Mouse (Mus musculus) G1E (cell line): ENCODE measurements at regions not wholly inside any gene's neighbourhood (a gene's known extent, or its start where the extent isn't known, plus 50 kb on each side); places are given as distances from the start of the nearest gene placed in this dataset.
"Not testable (repeated sequence)": the region's sequence is repeated elsewhere in the genome, so short reads cannot be mapped to it uniquely, and the experiment has no call there.

ENCODE experiments used
- ATAC-seq: 2 replicates; pipeline ENCODE4 v1.8.0; 2016; ENCODE audit warnings: mild to moderate bottlenecking; ENCODE audit not compliant: insufficient number of reproducible peaks, poor library complexity, low FRiP score, severe bottlenecking; ENCODE audit errors: extremely low read depth
- DNase-seq: peaks from one replicate; pipeline ENCODE4 v3.0.0; 2012; ENCODE audit warnings: low spot score
- H3K27me3 ChIP-seq: 2 replicates; pipeline ENCODE4 v1.6.1; 2012; ENCODE audit warnings: mild to moderate bottlenecking, low read length, inconsistent platforms; ENCODE audit not compliant: insufficient read depth
- H3K36me3 ChIP-seq: replicated peaks from 2 replicates; pipeline ENCODE3; 2012; ENCODE audit warnings: mild to moderate bottlenecking, inconsistent platforms
- H3K4me1 ChIP-seq: 2 replicates; pipeline ENCODE4 v1.6.1; 2012; ENCODE audit warnings: low read depth, low read length, inconsistent platforms, mixed read lengths; ENCODE audit not compliant: insufficient read depth
- H3K4me3 ChIP-seq: 2 replicates; pipeline ENCODE4 v1.5.1; 2012; ENCODE audit warnings: low read depth, mild to moderate bottlenecking, inconsistent platforms, low read length, moderate library complexity, mixed read lengths
- H3K9me3 ChIP-seq: replicated peaks from 2 replicates; pipeline ENCODE4 v1.6.1; 2012; ENCODE audit warnings: inconsistent platforms
- CTCF ChIP-seq: IDR thresholded peaks from 2 replicates; pipeline ENCODE4 v1.5.1; 2012; ENCODE audit warnings: low read depth, low read length, inconsistent platforms, mixed read lengths
- GATA1 ChIP-seq: IDR thresholded peaks from 2 replicates; pipeline ENCODE4 v1.6.1; 2012; ENCODE audit warnings: borderline replicate concordance, low read length, inconsistent platforms, mixed read lengths
- GATA2 ChIP-seq: IDR thresholded peaks from 2 replicates; pipeline ENCODE4 v1.6.1; 2012; ENCODE audit warnings: low read depth, low read length, inconsistent platforms, borderline replicate concordance
- POLR2AphosphoS5 ChIP-seq: IDR thresholded peaks from 2 replicates; pipeline ENCODE4 v1.6.1; 2012; ENCODE audit warnings: low read depth, low read length, inconsistent platforms; ENCODE audit not compliant: insufficient replicate concordance
- TAL1 ChIP-seq: conservative IDR thresholded peaks from 2 replicates; pipeline ENCODE4 v1.6.1; 2012; ENCODE audit warnings: low read depth, low read length, inconsistent platforms, mixed read lengths

DNA sequence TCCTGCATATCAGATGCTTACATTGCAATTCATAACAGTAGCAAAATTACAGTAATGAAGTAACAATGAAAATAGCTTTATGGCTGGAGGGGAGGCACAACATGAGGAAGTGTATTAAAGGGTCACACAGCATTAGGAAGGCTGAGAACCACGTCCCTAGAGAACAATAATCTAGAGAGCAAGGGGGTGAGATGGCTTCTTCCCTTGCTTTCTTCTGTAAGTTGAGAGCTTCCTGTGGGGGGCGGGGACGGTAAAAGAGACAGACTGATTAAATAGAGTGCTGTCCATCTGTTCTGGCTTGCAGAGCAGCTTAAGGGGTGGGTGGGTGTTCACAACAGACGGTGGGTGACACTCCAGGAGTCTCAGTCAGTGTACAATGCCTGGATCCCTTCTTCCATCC, 68.2 kb upstream of the Lrpprc start:
- H3K4me3 ChIP-seq: no peak overlapping the region
- H3K27me3 ChIP-seq: peaks cover 16% of the 10 kb centered on the region
- DNase-seq (no peak), ATAC-seq (no peak)
- TF ChIP-seq GATA1 (no peak), CTCF (no peak), POLR2AphosphoS5 (no peak), GATA2 (no peak), TAL1 (no peak)
- H3K4me1 ChIP-seq: no peaks in the 10 kb centered on the region
- no peaks in the 10 kb centered on the region for H3K9me3 ChIP-seq
- H3K36me3 ChIP-seq: no peaks in the 10 kb centered on the region

DNA sequence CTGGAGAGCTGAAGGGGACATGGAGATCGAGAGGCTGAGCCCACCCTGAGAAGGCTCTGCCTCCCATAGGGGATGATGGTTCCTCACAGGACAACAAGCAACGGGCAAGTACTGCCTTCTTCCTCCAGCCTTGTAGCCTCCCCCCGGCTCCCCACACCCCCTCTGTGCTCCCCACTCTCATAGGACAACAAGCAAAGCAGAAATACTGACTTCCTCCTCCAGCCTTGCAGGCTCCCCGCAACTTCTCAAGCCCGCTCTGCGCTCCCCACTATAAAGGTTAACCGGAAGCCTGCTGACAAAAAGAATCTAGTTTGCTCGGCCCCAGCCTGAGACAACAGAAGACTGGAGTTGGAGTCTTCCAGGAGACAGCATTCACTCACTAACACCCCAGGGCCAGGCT, 69.3 kb upstream of the Lrpprc start:
- ATAC-seq: no peak
- Histone ChIP-seq H3K9me3 (no peaks in the 10 kb centered on the region), H3K4me1 (no peaks in the 10 kb centered on the region), H3K27me3 (peaks cover 15% of the 10 kb centered on the region), H3K36me3 (no peaks in the 10 kb centered on the region), H3K4me3 (no peak overlapping the region)
- TF ChIP-seq TAL1 (no peak), POLR2AphosphoS5 (no peak), CTCF (no peak), GATA2 (no peak), GATA1 (no peak)
- DNase-seq: no peak

DNA sequence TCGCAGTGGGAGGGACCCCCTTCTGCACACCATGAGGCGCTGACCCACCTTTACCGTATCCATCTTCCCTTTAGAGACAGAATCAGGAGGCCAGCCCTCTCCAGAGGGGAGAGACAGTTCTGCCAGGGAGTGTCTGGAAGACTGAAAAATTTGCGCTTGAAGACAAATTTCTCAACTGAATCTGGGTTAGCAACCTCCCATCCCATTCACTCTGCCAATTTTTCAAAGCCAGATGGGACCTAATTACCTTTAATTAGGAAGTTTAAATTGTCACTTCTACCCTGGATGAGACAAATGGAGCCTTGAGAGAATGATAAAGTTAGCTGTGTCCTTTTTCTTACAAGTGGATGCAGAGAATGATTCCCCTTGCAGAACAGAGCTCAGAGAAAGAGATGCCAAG, 70.2 kb upstream of the Lrpprc start:
- ATAC-seq: no peak
- no peaks in the 10 kb centered on the region for H3K4me1 ChIP-seq
- no peaks in the 10 kb centered on the region for H3K36me3 ChIP-seq
- TF ChIP-seq GATA1 (no peak), TAL1 (no peak), GATA2 (no peak), CTCF (no peak), POLR2AphosphoS5 (no peak)
- peaks cover 11% of the 10 kb centered on the region for H3K27me3 ChIP-seq
- H3K9me3 ChIP-seq: no peaks in the 10 kb centered on the region
- H3K4me3 ChIP-seq: no peak overlapping the region
- DNase-seq: no peak

DNA sequence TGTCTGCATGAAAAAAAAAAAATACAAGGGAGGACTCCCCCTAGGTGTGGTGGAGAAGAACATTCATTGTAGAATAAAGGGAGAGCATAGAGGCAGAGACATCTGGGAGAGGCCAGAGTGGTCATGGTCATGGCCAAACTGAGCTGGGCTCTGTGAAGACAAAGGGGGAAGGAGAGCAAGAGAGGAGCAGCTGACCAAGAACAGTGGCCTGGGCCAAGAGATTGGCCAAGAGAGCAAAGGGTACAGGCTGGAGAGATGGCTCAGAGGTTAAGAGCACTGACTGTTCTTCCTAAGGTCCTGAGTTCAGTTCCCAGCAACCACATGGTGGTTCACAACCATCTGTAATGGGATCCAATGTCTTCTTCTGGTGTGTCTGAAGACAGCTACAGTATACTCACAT, 73.6 kb upstream of the Lrpprc start:
- DNase-seq, ATAC-seq: not testable (repeated sequence)

DNA sequence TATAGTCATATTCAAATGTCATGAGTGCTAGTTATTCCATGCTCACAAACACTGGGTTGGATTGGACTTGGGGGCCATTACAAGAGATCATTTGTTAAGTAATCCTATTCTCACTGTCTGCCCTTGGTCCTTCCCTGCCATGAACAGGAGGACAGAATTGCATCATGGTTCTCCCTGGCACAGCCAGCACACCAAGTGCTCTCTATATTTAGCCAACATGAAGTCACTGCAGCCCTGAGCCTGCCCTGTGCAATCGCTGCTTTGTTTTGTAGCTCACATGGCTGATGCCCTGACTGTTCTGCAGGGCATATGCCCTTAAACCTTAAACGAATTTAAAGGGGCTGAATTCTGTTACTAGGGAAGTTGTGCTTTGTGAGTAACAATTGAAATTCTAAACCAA, 74.6 kb upstream of the Lrpprc start:
- peaks cover 5% of the 10 kb centered on the region; the same call in 1 of the 2 replicates for H3K9me3 ChIP-seq
- no peak overlapping the region for H3K4me3 ChIP-seq
- H3K27me3 ChIP-seq: no peaks in the 10 kb centered on the region; the same call in 1 of the 2 replicates
- TF ChIP-seq GATA1 (no peak), POLR2AphosphoS5 (no peak), GATA2 (no peak)
- H3K4me1 ChIP-seq: no peaks in the 10 kb centered on the region
- ATAC-seq (no peak), DNase-seq (no peak)
- H3K36me3 ChIP-seq: no peaks in the 10 kb centered on the region

More for the DNA sequence above, 73.6 kb upstream of the Lrpprc start:
- not testable (repeated sequence) for H3K9me3 ChIP-seq, H3K27me3 ChIP-seq, H3K36me3 ChIP-seq, H3K4me3 ChIP-seq, H3K4me1 ChIP-seq

DNA sequence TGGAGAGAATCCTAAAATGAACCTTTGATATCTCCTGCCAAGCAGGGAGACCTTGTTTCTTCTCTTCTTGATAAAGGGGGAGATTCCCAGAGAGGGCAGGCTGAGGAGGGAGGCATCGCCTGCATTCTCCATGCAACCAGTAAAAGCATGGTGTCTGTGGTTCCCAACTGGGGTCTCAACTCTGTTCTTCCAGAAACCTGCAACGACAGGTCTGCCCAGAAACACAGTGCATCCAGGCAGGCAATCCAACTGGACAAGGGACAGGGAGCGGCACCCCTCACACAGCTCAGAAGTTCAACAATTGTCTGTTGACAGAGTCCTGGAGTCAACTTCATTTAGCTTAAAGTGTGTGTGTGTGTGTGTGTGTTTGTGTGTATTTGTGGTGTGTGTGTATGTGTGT, 75.0 kb upstream of the Lrpprc start:
- ATAC-seq (no peak), DNase-seq (no peak)
- Histone ChIP-seq H3K4me1 (no peaks in the 10 kb centered on the region), H3K27me3 (no peaks in the 10 kb centered on the region; the same call in 1 of the 2 replicates), H3K36me3 (no peaks in the 10 kb centered on the region), H3K4me3 (no peak overlapping the region), H3K9me3 (peaks cover 5% of the 10 kb centered on the region; the same call in 1 of the 2 replicates)
- TF ChIP-seq POLR2AphosphoS5 (no peak), GATA2 (no peak), GATA1 (no peak), TAL1 (no peak), CTCF (no peak)

DNA sequence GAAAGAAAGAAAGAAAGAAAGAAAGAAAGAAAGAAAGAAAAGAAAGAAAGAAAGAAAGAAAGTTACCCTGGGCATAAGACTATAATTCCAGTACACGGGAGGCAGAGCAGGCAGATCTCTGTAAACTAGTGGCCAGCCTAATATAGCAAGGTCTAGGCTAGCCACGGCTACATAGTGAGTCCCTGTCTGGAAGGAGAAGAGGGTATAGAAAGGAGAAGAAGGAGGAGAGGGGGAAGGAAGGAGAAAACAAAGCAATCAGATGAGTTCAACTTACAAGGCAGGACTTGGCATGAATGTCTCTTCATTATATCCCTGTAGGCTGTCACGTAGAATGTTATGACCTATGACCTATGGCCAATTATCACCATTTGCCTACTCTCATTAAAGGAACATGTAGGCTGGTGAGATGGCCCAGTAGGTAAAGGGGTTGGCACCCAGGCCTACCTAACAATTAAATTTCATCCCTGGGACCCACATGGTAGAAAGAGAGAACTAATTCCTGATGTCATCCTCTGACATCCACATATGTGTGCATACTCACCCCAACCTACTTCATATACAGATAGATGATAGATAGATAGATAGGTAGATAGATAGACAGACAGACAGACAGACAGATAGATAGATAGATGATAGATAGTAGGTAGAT, 78.6 kb upstream of the Lrpprc start:
- ATAC-seq (no peak), DNase-seq (no peak)
- TF ChIP-seq CTCF (no peak), POLR2AphosphoS5 (no peak), GATA1 (no peak), TAL1 (no peak), GATA2 (no peak)
- peaks cover 5% of the 10 kb centered on the region; the same call in 1 of the 2 replicates for H3K9me3 ChIP-seq
- no peak overlapping the region for H3K4me3 ChIP-seq
- H3K4me1 ChIP-seq: no peaks in the 10 kb centered on the region
- H3K27me3 ChIP-seq: peaks cover 3% of the 10 kb centered on the region; the same call in 1 of the 2 replicates
- no peaks in the 10 kb centered on the region for H3K36me3 ChIP-seq
